Comparison of ENCODE assay signal across 20 mouse cellular contexts in genomic region chr9:120758003-120758402, GRCm38 (mm10).
DNase-seq lines count a peak whose midpoint lies in the region; ATAC-seq and TF ChIP-seq lines count a peak whose summit lies in the region.
"Had no signal": no experiment of that assay in that cellular context is flagged by ENCODE, and none has a peak within 500 bp of the region (broad histone marks: within the 10 kb centered on the region; RNA-seq: fewer than 3 reads in every experiment).

No protein-coding gene starts in this region.

- TF ChIP-seq EP300 in stomach, postnatal 0 days (optimal IDR thresholded peaks at IDR 0.05) = no peak

- 0 out of 2 replicates have a peak, but pooled peaks cover 4% of the 10 kb centered on the region for H3K4me1 ChIP-seq in kidney, embryonic 14.5 days (ENCODE audit: control insufficient read depth, insufficient read depth, low read length)
- peaks cover 7% of the 10 kb centered on the region for H3K4me1 ChIP-seq in lung, embryonic 15.5 days
- H3K4me1 ChIP-seq in lung, adult 2 months (ENCODE audit: control insufficient read depth, insufficient read depth, low read length) = peaks cover 8% of the 10 kb centered on the region
- H3K4me1 ChIP-seq in stomach, embryonic 15.5 days = peaks cover 7% of the 10 kb centered on the region; the same call in 1 of the 2 replicates
- 0 out of 2 replicates have a peak, but pooled peaks cover 2% of the 10 kb centered on the region for H3K4me1 ChIP-seq in stomach, postnatal 0 days (replicated peaks; ENCODE audit: control insufficient read depth, insufficient read depth)
- H3K4me1 ChIP-seq: heart, embryonic 10.5 days had no signal

- no peak for DNase-seq in kidney, adult 11 months
- DNase-seq in lung, adult 2 months = no peak
- no peak for DNase-seq in stomach, postnatal 0 days (ENCODE audit: low spot score)
- no peak for DNase-seq in left cerebral cortex, postnatal 25 days (ENCODE audit: low spot score in 2 of 2)
- DNase-seq: adrenal gland, adult 2 months; adrenal gland, postnatal 25 days; cerebellum, adult 18-20 months; cerebellum, adult 9-11 months; cerebellum, postnatal 36 days; gastrocnemius, postnatal 10 days; heart, adult 18-20 months; heart, postnatal 10 days; heart, postnatal 4 days had no signal

- H3K27ac ChIP-seq in kidney, embryonic 14.5 days (ENCODE audit: low read depth, low read length) = peak overlapping the region; percentile 47; the same call in 1 of the 2 replicates
- 0 out of 2 replicates have a peak overlapping the region, but pooled peaks have one; percentile 13 for H3K27ac ChIP-seq in lung, embryonic 15.5 days
- no peak overlapping the region for H3K27ac ChIP-seq in stomach, embryonic 15.5 days
- no peak overlapping the region for H3K27ac ChIP-seq in stomach, postnatal 0 days (replicated peaks)
- H3K27ac ChIP-seq: embryonic facial prominence, embryonic 13.5 days; forebrain, embryonic 12.5 days; heart, embryonic 10.5 days had no signal

- no peak overlapping the region for H3K9ac ChIP-seq in kidney, embryonic 14.5 days (ENCODE audit: low read depth, low read length)
- H3K9ac ChIP-seq in lung, embryonic 15.5 days = no peak overlapping the region
- H3K9ac ChIP-seq in stomach, embryonic 15.5 days = no peak overlapping the region
- H3K9ac ChIP-seq in stomach, postnatal 0 days (ENCODE audit: low read length) = no peak overlapping the region
- H3K9ac ChIP-seq: embryonic facial prominence, embryonic 13.5 days; forebrain, embryonic 12.5 days had no signal

- no peak for TF ChIP-seq POLR2A in lung, adult 2 months (IDR thresholded peaks at IDR 0.05; ENCODE audit: borderline replicate concordance, extremely low read depth, low read depth, low read length)

- H3K27me3 ChIP-seq in kidney, embryonic 14.5 days (ENCODE audit: control insufficient read depth, insufficient read depth, low read length) = no peaks in the 10 kb centered on the region
- no peaks in the 10 kb centered on the region for H3K27me3 ChIP-seq in lung, embryonic 15.5 days
- H3K27me3 ChIP-seq in stomach, embryonic 15.5 days (replicated peaks) = no peaks in the 10 kb centered on the region
- H3K27me3 ChIP-seq in stomach, postnatal 0 days (ENCODE audit: control insufficient read depth, insufficient read depth, low read length) = no peaks in the 10 kb centered on the region
- H3K27me3 ChIP-seq: embryonic facial prominence, embryonic 13.5 days; forebrain, embryonic 12.5 days had no signal

- no peaks in the 10 kb centered on the region for H3K9me3 ChIP-seq in kidney, embryonic 14.5 days (ENCODE audit: control insufficient read depth, low read length)
- no peaks in the 10 kb centered on the region; the same call in 1 of the 2 replicates for H3K9me3 ChIP-seq in lung, embryonic 15.5 days
- no peaks in the 10 kb centered on the region for H3K9me3 ChIP-seq in stomach, embryonic 15.5 days
- H3K9me3 ChIP-seq in stomach, postnatal 0 days (ENCODE audit: control insufficient read depth, low read length) = no peaks in the 10 kb centered on the region
- H3K9me3 ChIP-seq: embryonic facial prominence, embryonic 13.5 days; forebrain, embryonic 12.5 days; heart, embryonic 10.5 days had no signal

- no peak overlapping the region for H3K4me3 ChIP-seq in kidney, embryonic 14.5 days (ENCODE audit: low read length)
- H3K4me3 ChIP-seq in lung, embryonic 15.5 days = no peak overlapping the region
- no peak overlapping the region for H3K4me3 ChIP-seq in lung, adult 2 months (replicated peaks; ENCODE audit: extremely low read depth, low read depth, low read length)
- no peak overlapping the region for H3K4me3 ChIP-seq in stomach, embryonic 15.5 days (replicated peaks)
- H3K4me3 ChIP-seq in stomach, postnatal 0 days (ENCODE audit: low read depth, low read length) = no peak overlapping the region
- H3K4me3 ChIP-seq: embryonic facial prominence, embryonic 13.5 days; forebrain, embryonic 12.5 days; heart, embryonic 10.5 days had no signal

- no peak for TF ChIP-seq CTCF in lung, adult 2 months (IDR thresholded peaks at IDR 0.05; ENCODE audit: insufficient read depth, low read length)
- no peak for TF ChIP-seq CTCF in stomach, postnatal 0 days (IDR thresholded peaks at IDR 0.05; ENCODE audit: low read depth)

- intact Hi-C loops in left cerebral cortex, postnatal 25 days (cut with DNase I) = no loop called here

- 55% methylated on average over 3 of the region's 3 CpGs for WGBS in kidney, embryonic 14.5 days
- 53% methylated on average over 3 of the region's 3 CpGs for WGBS in lung, embryonic 15.5 days
- 63% methylated on average over 3 of the region's 3 CpGs for WGBS in lung, adult 2 months
- 69% methylated on average over 3 of the region's 3 CpGs for WGBS in stomach, embryonic 15.5 days
- WGBS in stomach, postnatal 0 days = 62% methylated on average over 3 of the region's 3 CpGs

- no peak overlapping the region for H3K4me2 ChIP-seq in kidney, embryonic 14.5 days (replicated peaks; ENCODE audit: low read depth, low read length)
- H3K4me2 ChIP-seq in lung, embryonic 15.5 days = no peak overlapping the region
- H3K4me2 ChIP-seq in stomach, embryonic 15.5 days = no peak overlapping the region
- no peak overlapping the region for H3K4me2 ChIP-seq in stomach, postnatal 0 days (replicated peaks; ENCODE audit: low read depth)
- H3K4me2 ChIP-seq: embryonic facial prominence, embryonic 13.5 days; forebrain, embryonic 12.5 days had no signal

- no peaks in the 10 kb centered on the region for H3K36me3 ChIP-seq in kidney, embryonic 14.5 days (ENCODE audit: control insufficient read depth, insufficient read depth, low read length)
- no peaks in the 10 kb centered on the region for H3K36me3 ChIP-seq in lung, embryonic 15.5 days
- H3K36me3 ChIP-seq in stomach, embryonic 15.5 days = no peaks in the 10 kb centered on the region
- H3K36me3 ChIP-seq in stomach, postnatal 0 days (ENCODE audit: control insufficient read depth, insufficient read depth, low read length) = no peaks in the 10 kb centered on the region
- H3K36me3 ChIP-seq: embryonic facial prominence, embryonic 13.5 days; forebrain, embryonic 12.5 days; heart, embryonic 10.5 days had no signal

- ATAC-seq in kidney, embryonic 14.5 days (ENCODE audit: low FRiP score, low TSS enrichment) = no peak; the same call in 1 of the 2 replicates
- no peak for ATAC-seq in lung, embryonic 15.5 days (ENCODE audit: borderline replicate concordance, extremely low read depth, low FRiP score, low TSS enrichment)
- peak; percentile 50; the same call in 1 of the 2 replicates for ATAC-seq in stomach, embryonic 15.5 days (ENCODE audit: insufficient read depth, low FRiP score, low read depth)
- no peak for ATAC-seq in stomach, postnatal 0 days (ENCODE audit: low FRiP score, low TSS enrichment)
- ATAC-seq: forebrain, embryonic 16.5 days had no signal

Comparison
In these comparisons a context has a peak if more than half of its experiments do, and no peak if none do; other contexts are left out.
1. H3K27ac ChIP-seq: peak in kidney, embryonic 14.5 days (single experiment) and lung, embryonic 15.5 days (single experiment); none in stomach, embryonic 15.5 days (single experiment) and stomach, postnatal 0 days (single experiment).